Mouse (Mus musculus) olfactory bulb, adult 2 months (tissue): ENCODE data around the gene Grm1. TPM values are rescaled to one million over a fixed set of nuclear protein-coding genes. Genes with fewer than 3 reads are reported as not detected.
"Not testable (repeated sequence)": the region's sequence is repeated elsewhere in the genome, so short reads cannot be mapped to it uniquely, and the experiment has no call there.

Experiments used
- H3K27ac ChIP-seq: fragments of 200-500 bp; 2 replicates; pipeline ENCODE4 v1.5.1; 2012; ENCODE audit warnings: low read depth, low read length; ENCODE audit not compliant: insufficient read depth
- H3K4me1 ChIP-seq: fragments of 200-500 bp; 2 replicates; pipeline ENCODE4 v1.6.1; 2012; ENCODE audit warnings: low read length; ENCODE audit not compliant: control insufficient read depth, insufficient read depth
- H3K4me3 ChIP-seq: fragments of 200-500 bp; 2 replicates; pipeline ENCODE4 v1.5.1; 2012; ENCODE audit warnings: mild to moderate bottlenecking, low read depth, low read length, moderate library complexity; ENCODE audit not compliant: insufficient read depth
- CTCF ChIP-seq: fragments of 200-500 bp; IDR thresholded peaks from 2 replicates; pipeline ENCODE4 v1.5.1; 2012; ENCODE audit warnings: low read depth, mild to moderate bottlenecking, low read length, moderate library complexity; ENCODE audit not compliant: insufficient read depth
- POLR2A ChIP-seq: fragments of 200-500 bp; IDR thresholded peaks from 2 replicates; pipeline ENCODE4 v1.6.1; 2012; ENCODE audit warnings: mild to moderate bottlenecking, low read depth, low read length, moderate library complexity; ENCODE audit not compliant: insufficient read depth
- WGBS: fragments of 180-500 bp; shearing (Covaris S2); methylation state at CpG from one replicate; pipeline ENCODE4 v1.1.7; 2018; 5-methylcytosine and 5-hydroxymethylcytosine counted together
- polyA plus RNA-seq: library from polyadenylated mRNA; stranded (reverse); fragments of >200 nt; gene quantifications from 2 replicates; pipeline ENCODE4 v1.2.4, GENCODE M21; 2012; ENCODE audit warnings: low replicate concordance; ENCODE audit not compliant: missing spikeins, insufficient read depth, insufficient read length

Grm1 gene
- polyA plus RNA-seq, 1 experiment = not detected

DNA sequence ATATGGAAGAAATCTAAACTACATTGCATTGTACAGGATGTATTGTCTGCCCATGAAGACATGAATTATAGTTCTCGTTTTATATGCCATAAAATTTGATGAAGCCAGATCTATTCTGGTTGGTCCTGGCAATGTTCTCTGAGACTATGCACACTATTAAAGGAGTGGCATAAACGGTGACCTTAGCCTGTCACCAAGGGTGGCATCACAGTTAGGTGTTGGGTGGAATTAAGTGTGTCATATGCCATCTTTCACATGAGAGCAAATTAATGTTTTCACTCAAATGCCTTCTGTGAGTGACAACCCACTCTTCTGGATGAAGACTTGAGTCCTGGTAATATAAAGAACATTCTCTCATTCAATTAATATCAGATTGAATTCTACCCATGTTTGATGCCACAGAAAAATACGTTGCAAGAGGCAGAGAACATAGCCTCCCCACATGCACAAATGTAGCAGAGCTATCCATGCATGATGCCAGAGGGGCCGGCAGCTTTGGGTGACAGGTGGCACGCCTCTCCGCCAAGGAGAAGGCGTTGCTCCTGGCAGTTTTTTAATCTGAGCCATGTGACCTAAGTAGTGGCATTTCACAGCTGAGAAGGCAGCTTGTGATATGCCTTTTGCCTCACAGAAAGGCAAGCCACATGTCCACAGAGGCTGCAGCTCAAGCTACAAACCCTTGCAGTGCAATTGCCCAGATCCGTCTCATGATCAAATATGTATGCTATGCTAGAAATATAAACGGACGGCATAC, 20.7 kb downstream of the Grm1 start:
- Histone ChIP-seq H3K4me1 (peaks cover 4% of the 10 kb centered on the region), H3K27ac (no peak overlapping the region), H3K4me3 (no peak overlapping the region)
- TF ChIP-seq POLR2A (no peak), CTCF (no peak)
- WGBS = 31% methylated on average over 10 of the region's 10 CpGs

DNA sequence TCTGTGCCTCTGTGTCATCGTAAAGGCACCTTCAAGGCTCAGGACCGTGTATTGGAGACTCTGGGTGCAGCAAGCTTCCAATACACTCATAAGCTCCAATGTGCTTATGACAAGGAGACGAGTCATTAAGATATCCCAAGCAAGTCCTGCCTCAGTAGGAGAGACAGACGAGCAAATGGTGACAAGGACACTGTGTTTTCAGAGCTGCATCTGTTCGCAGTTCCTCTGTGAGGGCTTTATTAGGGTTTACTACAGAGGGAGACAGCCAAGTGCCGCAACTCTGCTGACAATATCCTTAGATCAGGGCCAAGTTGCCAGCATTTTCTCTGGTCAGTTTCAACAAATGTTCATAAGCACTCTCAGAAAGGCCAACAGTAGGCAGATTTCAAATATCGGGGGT, 32.8 kb downstream of the Grm1 start:
- no peak overlapping the region for H3K27ac ChIP-seq
- WGBS = 74% methylated on average over 7 of the region's 7 CpGs
- H3K4me1 ChIP-seq = no peaks in the 10 kb centered on the region
- H3K4me3 ChIP-seq = no peak overlapping the region
- TF ChIP-seq CTCF (no peak), POLR2A (no peak)

DNA sequence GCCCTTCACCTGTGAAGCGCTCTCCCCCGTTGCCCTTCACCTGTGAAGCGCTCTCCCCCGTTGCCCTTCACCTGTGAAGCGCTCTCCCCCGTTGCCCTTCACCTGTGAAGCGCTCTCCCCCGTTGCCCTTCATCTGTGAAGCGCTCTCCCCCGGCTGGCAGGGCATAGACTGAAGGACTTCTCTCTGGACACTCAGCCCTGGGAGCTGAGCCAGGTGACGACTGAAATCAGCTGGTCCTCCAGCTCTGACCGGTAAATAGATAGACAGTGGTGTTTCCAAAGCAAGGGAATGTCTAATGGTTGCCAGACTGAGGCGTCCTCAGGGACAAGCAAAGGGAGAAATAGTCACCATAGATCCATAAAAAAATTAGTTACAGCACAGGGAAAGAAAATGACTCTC, 36.7 kb downstream of the Grm1 start:
- not testable (repeated sequence) for H3K4me1 ChIP-seq, H3K4me3 ChIP-seq, H3K27ac ChIP-seq
- WGBS = 72% methylated on average over 13 of the region's 13 CpGs

DNA sequence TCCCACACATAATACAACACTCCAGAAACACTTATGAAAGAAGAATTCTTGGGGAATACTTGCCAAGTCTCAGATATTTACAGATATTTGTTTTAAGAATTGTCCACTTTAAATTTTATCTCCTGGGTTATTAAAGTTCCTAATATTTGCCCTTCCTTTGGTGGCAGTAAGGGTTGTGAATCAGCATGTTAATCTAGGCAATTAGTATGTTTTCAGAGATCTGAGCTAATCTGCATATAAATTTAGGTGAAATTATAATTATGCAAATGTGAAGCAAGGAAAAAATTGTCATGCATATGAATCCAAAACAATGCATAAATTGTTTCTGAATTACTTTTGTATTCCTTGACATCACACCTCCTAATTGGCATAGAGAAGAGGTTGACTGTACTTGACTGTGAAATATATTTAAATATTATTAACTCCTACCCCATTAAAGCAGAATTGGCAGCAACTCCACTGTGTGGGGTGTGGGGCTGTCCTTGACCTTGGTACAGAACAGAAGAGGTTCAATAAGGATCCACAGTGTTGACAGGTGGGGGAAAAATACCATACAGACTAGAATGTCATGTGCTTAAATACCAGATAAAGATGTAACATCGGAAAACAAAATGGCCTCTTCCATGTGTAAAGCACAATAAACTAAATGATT, 37.6 kb downstream of the Grm1 start:
- H3K27ac ChIP-seq = no peak overlapping the region
- H3K4me1 ChIP-seq = no peaks in the 10 kb centered on the region
- 90% methylated on average over 1 of the region's 1 CpGs for whole genome bisulfite sequencing
- H3K4me3 ChIP-seq = no peak overlapping the region
- TF ChIP-seq POLR2A = no peak

DNA sequence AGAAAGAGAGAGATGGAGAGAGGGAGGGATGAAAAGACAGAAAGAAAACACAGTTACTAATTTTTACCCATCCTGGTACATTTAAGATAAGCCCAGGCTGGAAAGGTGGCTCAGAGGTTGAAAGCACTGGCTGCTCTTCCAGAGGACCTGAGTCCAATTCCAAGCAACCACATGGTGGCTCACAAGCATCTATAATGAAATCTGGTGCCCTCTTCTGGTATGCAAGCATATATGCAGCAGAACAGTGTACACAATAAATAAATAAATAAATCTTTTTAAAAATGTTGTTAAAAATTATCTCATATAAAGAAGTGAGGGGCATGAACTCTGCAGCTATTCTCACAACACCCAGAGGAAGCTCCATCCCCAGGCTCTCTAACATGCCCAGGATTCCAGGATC, 42.8 kb downstream of the Grm1 start:
- TF ChIP-seq POLR2A = no peak
- no peak for TF ChIP-seq CTCF
- H3K4me1 ChIP-seq = no peaks in the 10 kb centered on the region
- H3K4me3 ChIP-seq = no peak overlapping the region
- no peak overlapping the region for H3K27ac ChIP-seq

DNA sequence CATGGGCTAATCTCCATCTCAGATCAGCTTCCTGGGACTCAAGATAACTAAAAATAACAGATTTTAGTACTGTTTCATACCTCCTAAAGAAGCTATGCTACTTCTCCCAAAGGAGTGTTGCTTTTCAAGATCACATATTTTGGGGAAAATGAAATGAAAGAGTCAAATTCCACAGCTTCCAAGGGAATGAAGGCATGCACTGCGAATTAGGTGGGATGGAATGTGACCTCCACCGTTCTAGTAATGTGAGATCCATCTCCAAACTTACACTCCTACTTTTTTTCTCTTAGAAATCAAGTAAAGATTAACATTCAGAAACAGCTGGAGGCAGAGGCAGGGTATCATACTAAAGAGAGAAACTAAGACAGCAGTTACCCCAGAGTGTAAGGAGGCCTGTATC, 49.9 kb downstream of the Grm1 start:
- no peaks in the 10 kb centered on the region for H3K4me1 ChIP-seq
- no peak overlapping the region for H3K27ac ChIP-seq
- TF ChIP-seq POLR2A (no peak), CTCF (no peak)
- no peak overlapping the region for H3K4me3 ChIP-seq
- 79% methylated on average over 2 of the region's 2 CpGs for WGBS

DNA sequence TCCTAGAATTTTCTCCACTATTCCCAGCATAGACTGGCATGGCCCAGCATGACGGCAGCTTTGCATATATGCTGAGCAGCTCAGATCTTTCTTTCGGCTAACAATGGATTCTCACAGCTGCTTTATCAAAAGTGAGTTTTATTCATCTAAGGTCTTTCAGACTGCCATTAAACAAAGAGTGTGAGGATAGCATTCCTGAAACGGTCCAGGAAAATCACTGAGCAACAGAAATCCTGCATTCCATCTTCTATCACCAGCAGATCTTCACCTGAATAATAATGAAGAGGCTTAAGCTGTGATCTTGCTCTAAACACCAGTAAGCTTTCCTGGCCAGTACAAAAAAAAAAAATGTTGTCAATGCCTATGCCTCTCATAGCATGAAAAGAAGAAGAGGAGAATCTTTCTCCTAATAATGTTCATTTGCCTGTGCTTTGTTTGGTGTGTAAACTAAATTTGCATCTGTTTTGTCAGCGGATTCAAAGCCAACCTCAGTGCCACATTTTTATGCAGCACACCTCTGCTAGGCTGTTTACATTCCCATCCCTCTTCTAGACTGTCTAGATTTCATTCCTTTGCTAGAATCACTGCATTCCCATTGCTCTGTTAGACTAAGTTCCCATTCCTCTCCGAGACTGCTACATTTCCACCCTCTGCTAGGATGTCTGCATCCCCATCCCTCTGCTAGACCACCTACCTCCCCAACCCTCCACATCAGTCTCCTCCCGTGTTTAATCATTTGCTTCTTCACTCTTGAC, 56.2 kb downstream of the Grm1 start:
- Histone ChIP-seq H3K4me3 (no peak overlapping the region), H3K27ac (no peak overlapping the region), H3K4me1 (no peaks in the 10 kb centered on the region)
- TF ChIP-seq POLR2A = no peak
- no peak for TF ChIP-seq CTCF
- WGBS = 57% methylated on average over 6 of the region's 6 CpGs

DNA sequence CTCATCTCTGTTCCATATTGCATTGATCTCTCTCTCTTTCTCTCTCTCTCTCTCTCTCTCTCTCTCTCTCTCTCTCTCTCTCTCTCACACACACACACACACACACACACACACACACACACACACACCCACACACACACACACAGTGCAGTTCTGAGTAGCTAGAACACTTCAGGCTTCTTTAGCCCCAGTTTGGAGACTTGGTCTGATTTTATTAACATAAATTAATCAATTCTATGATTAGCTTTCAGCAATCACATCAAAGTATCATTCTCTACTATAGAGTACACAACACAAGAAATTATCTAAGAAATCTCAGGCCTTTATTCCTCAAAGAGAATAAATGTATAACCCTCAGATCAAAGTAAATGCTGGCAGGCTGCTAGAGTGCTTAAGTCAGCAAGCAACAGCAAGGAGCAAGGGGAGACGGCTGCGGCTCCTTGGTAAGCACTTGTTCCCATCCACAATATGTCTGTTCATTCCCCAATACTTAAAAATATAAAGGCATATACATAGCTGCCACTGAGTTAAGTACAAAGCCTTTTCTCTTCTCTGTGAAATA, 63.1 kb downstream of the Grm1 start:
- 78% methylated on average over 2 of the region's 2 CpGs for WGBS
- TF ChIP-seq CTCF (no peak), POLR2A (no peak)
- Histone ChIP-seq H3K27ac (no peak overlapping the region), H3K4me1 (no peaks in the 10 kb centered on the region), H3K4me3 (no peak overlapping the region)

DNA sequence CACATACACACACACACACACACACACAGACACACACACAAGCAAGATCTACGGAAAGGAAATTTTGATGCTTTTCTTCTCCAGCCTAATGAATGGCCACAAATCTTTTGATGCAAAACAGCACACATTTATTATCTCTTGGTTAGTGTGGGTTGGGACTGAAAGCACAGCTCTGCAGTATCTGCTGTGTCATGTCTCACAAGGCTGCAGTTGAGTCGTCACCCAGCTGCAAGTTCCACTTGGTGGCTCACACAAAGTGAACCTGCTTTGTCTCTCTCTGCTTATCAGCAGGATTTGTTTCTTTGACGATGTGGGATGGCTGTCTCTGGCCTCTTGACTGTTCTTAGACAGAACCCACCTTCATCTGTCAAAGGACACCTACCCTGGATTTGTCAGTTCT, 68.5 kb downstream of the Grm1 start:
- WGBS = 40% methylated on average over 3 of the region's 3 CpGs

More for the DNA sequence above, 68.5 kb downstream of the Grm1 start:
- TF ChIP-seq CTCF (no peak), POLR2A (no peak)
- H3K4me1 ChIP-seq = no peaks in the 10 kb centered on the region
- H3K4me3 ChIP-seq = no peak overlapping the region
- no peak overlapping the region for H3K27ac ChIP-seq
